Mouse (Mus musculus) Muller cell, postnatal 12 days (primary cell): ENCODE measurements around the gene Zdhhc18.

ENCODE experiments used
- DNase-seq: peaks from one replicate; pipeline ENCODE4 v3.0.0-alpha.2; 2015; ENCODE audit errors: inconsistent ontology term

Gene Zdhhc18

DNA sequence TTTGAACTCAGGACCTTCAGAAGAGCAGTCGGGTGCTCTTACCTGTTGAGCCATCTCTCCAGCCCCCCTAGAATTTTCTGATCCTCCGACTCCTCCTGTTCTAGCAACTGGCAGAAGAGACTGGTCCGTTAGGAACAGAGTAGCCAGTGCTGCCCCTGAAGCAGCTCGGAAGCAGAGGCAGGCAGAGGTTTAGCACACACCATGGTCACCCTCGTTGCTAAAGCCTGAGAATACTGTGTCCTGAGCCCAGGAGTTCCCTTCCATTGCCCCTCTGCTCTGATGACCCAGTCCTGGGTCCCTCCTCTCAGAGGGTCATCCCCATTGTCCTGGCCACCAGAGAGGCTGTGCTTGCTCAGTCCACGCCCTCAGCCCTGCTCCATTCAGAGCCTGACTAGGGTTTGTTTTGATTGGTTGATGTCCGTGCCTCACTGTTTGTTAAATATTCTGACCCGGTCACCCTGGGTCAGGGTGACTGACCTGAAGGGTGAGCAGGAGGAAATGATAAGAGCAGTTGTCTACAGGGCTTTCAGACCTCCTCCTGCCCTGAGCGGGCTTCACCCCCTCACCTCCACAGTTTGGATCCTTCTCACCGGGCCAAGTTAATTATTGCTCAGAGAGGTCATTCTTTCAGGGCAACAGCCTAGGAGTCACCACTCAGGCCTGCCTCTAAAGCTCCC, 92.8 kb downstream of the Zdhhc18 start:
- no peak for DNase-seq
